Mouse (Mus musculus): Measurements from ENCODE around the gene Ctsr. TPM values are rescaled to one million over a fixed set of nuclear protein-coding genes. Genes with fewer than 3 reads are reported as not detected.
"Not testable (repeated sequence)": the region's sequence is repeated elsewhere in the genome, so short reads cannot be mapped to it uniquely, and the experiment has no call there.

Ctsr gene
- not detected in 2 replicates for total RNA-seq (2021)
- long read RNA-seq, result 0 reads

GRCm38 (mm10) chr13:61164156-61164555 lies at the start of gene Ctsr:
Gene Ctsr (minus strand): TSS chr13:61164256.
- no peak for DNase-seq

- DNase-seq, result no peak
These were observed 39.3 kb upstream of the Ctsr start, which contains the start of gene Cts6 for GRCm38 (mm10) chr13:61203310-61203709. Gene Cts6 (minus strand): TSS chr13:61203410.

GRCm38 (mm10) chr13:61185151-61185933 lies 21.3 kb upstream of the Ctsr start:
- not testable (repeated sequence) for DNase-seq

GRCm38 (mm10) chr13:61164622-61165021 lies 566 bp upstream of the Ctsr start:
- DNase-seq, result no peak

Other genes with a start within 250 kb of the Ctsr start
- gene Gm49393, start 228.7 kb downstream of the Ctsr start, total RNA-seq (2021), result 1.6 TPM in 1 of 2 replicates, not detected in the other
- 0.94 TPM in 1 of 2 replicates, not detected in the other for gene Gm49391, start 227.7 kb downstream of the Ctsr start, total RNA-seq (2021)
- gene Ctla2a, start 227.6 kb downstream of the Ctsr start, total RNA-seq (2021), result 23.6 and 28.2 TPM in 2 replicates
- gene Tpbpa, start 222.3 kb downstream of the Ctsr start, total RNA-seq (2021), result not detected in 2 replicates
- gene Ctsj, start 158.3 kb downstream of the Ctsr start, total RNA-seq (2021), result not detected in 2 replicates
- gene Ctsq, start 123.6 kb downstream of the Ctsr start, total RNA-seq (2021), result not detected in 2 replicates
- gene Cts6, start 39.2 kb upstream of the Ctsr start, total RNA-seq (2021), result not detected in 2 replicates
- gene Cts8, start 91.1 kb upstream of the Ctsr start, total RNA-seq (2021), result not detected in 2 replicates
- not detected in 2 replicates for gene Gm49398, start 124.6 kb upstream of the Ctsr start, total RNA-seq (2021)
- gene Cts7, start 193.9 kb upstream of the Ctsr start, total RNA-seq (2021), result not detected in 2 replicates

Data from adrenal gland, postnatal 25 days (tissue).